Mouse (Mus musculus) MEL (cell line): Measurements from ENCODE around the gene Slc18a2. TPM values are rescaled to one million over a fixed set of nuclear protein-coding genes. Genes with fewer than 3 reads are reported as not detected.
A peak's percentile ranks its signal among the peaks of the same experiment; 100 is the strongest.

ENCODE experiments used
- DNase-seq: peaks from one replicate; pipeline ENCODE4 v3.0.0; 2011; ENCODE audit warnings: low read depth, low spot score
- H3K27ac ChIP-seq: 2 replicates; pipeline ENCODE4 v1.5.1; 2012; ENCODE audit warnings: low read depth, mild to moderate bottlenecking, control low read depth, low read length, moderate library complexity; ENCODE audit not compliant: control insufficient read depth
- H3K27me3 ChIP-seq, 2 experiments: fragments of 150-350 bp in 1 of 2; sonication (generic) in 1 of 2; 2 replicates each; pipeline ENCODE4 v1.6.1; 2012; ENCODE audit warnings: low read length in 2 of 2, mild to moderate bottlenecking in 2 of 2, improper control_type of control experiment in 1 of 2, moderate library complexity in 1 of 2; ENCODE audit not compliant: insufficient read depth in 2 of 2, control insufficient read depth in 1 of 2
- H3K36me3 ChIP-seq, 2 experiments: 2 replicates each; pipeline ENCODE4 v1.6.1; 2012 to 2014; ENCODE audit warnings: low read length in 2 of 2, improper control_type of control experiment in 1 of 2, inconsistent platforms in 1 of 2, mild to moderate bottlenecking in 1 of 2; ENCODE audit not compliant: insufficient read depth in 2 of 2, control insufficient read depth in 1 of 2
- H3K4me1 ChIP-seq, 2 experiments: fragments of 150-350 bp in 1 of 2; sonication (generic) in 1 of 2; 2 replicates each; pipeline ENCODE4 v1.6.1; 2012; ENCODE audit warnings: low read length in 2 of 2, improper control_type of control experiment in 1 of 2, mild to moderate bottlenecking in 1 of 2; ENCODE audit not compliant: insufficient read depth in 2 of 2, control insufficient read depth in 1 of 2
- H3K4me3 ChIP-seq, 2 experiments: fragments of 150-350 bp in 1 of 2; sonication (generic) in 1 of 2; 2 replicates each; pipeline ENCODE4 v1.5.1; 2012; ENCODE audit warnings: low read depth in 2 of 2, low read length in 2 of 2, mild to moderate bottlenecking in 2 of 2, moderate library complexity in 2 of 2, control low read depth in 1 of 2, improper control_type of control experiment in 1 of 2; ENCODE audit not compliant: control insufficient read depth in 1 of 2, insufficient read depth in 1 of 2
- H3K79me2 ChIP-seq: 2 replicates; pipeline ENCODE4 v1.6.1; 2012; ENCODE audit warnings: mild to moderate bottlenecking, low read length, moderate library complexity; ENCODE audit not compliant: control insufficient read depth, poor library complexity, insufficient read depth
- H3K9ac ChIP-seq: 2 replicates; pipeline ENCODE4 v1.6.1; 2012; ENCODE audit warnings: low read depth, mild to moderate bottlenecking, control low read depth, low read length, moderate library complexity; ENCODE audit not compliant: control insufficient read depth, poor library complexity, severe bottlenecking
- H3K9me3 ChIP-seq: fragments of 150-350 bp; sonication (generic); replicated peaks from 2 replicates; pipeline ENCODE4 v1.6.1; 2012; ENCODE audit warnings: mild to moderate bottlenecking, low read length, improper control_type of control experiment, moderate library complexity; ENCODE audit not compliant: insufficient read depth
- BHLHE40 ChIP-seq: IDR thresholded peaks from 2 replicates; pipeline ENCODE4 v1.6.1; 2012; ENCODE audit warnings: low read depth, mild to moderate bottlenecking, inconsistent platforms, low read length, improper control_type of control experiment, borderline replicate concordance
- CTCF ChIP-seq, 3 experiments: IDR thresholded peaks in 2 of 3; conservative IDR thresholded peaks in 1 of 3; 2 replicates each; pipeline ENCODE4 v1.5.1; 2011 to 2012; ENCODE audit warnings: low read length in 3 of 3, low read depth in 2 of 3, mild to moderate bottlenecking in 2 of 3, improper control_type of control experiment in 1 of 3, inconsistent platforms in 1 of 3, mixed read lengths in 1 of 3, moderate library complexity in 1 of 3; ENCODE audit not compliant: control insufficient read depth in 1 of 3, insufficient read depth in 1 of 3, poor library complexity in 1 of 3, severe bottlenecking in 1 of 3
- EP300 ChIP-seq, 2 experiments: IDR thresholded peaks; 2 replicates each; pipeline ENCODE4 v1.6.1; 2011; ENCODE audit warnings: improper control_type of control experiment in 2 of 2, low read length in 2 of 2, low read depth in 1 of 2, mild to moderate bottlenecking in 1 of 2
- ETS1 ChIP-seq: IDR thresholded peaks from 2 replicates; pipeline ENCODE4 v1.6.1; 2012; ENCODE audit warnings: low read depth, mild to moderate bottlenecking, inconsistent platforms, low read length, improper control_type of control experiment, moderate library complexity
- GATA1 ChIP-seq: IDR thresholded peaks from 2 replicates; pipeline ENCODE4 v1.6.1; 2011; ENCODE audit warnings: low read depth, low read length, improper control_type of control experiment
- MAFK ChIP-seq: IDR thresholded peaks from 2 replicates; pipeline ENCODE4 v1.6.1; 2011; ENCODE audit warnings: low read depth, mild to moderate bottlenecking, low read length, improper control_type of control experiment, borderline replicate concordance
- MAX ChIP-seq: IDR thresholded peaks from 2 replicates; pipeline ENCODE4 v1.6.1; 2011; ENCODE audit warnings: low read length, improper control_type of control experiment
- MAZ ChIP-seq: IDR thresholded peaks from 2 replicates; pipeline ENCODE4 v1.6.1; 2012; ENCODE audit warnings: low read depth, mild to moderate bottlenecking, inconsistent platforms, low read length, improper control_type of control experiment
- MEF2A ChIP-seq: IDR thresholded peaks from 2 replicates; pipeline ENCODE4 v1.6.1; 2014; ENCODE audit warnings: low read depth, mild to moderate bottlenecking, inconsistent platforms, low read length, improper control_type of control experiment; ENCODE audit not compliant: poor library complexity, insufficient replicate concordance, severe bottlenecking; ENCODE audit errors: extremely low read depth
- MYC ChIP-seq: IDR thresholded peaks from 2 replicates; pipeline ENCODE4 v1.6.1; 2011; ENCODE audit warnings: low read depth, mild to moderate bottlenecking, low read length, improper control_type of control experiment, moderate library complexity
- NELFE ChIP-seq: IDR thresholded peaks from 2 replicates; pipeline ENCODE4 v1.6.1; 2011; ENCODE audit warnings: low read depth, low read length, improper control_type of control experiment
- POLR2AphosphoS5 ChIP-seq: IDR thresholded peaks from 2 replicates; pipeline ENCODE4 v1.6.1; 2012; ENCODE audit warnings: low read depth, borderline replicate concordance, mild to moderate bottlenecking, inconsistent platforms, low read length, moderate library complexity, mixed read lengths
- RAD21 ChIP-seq: IDR thresholded peaks from 2 replicates; pipeline ENCODE4 v1.6.1; 2011; ENCODE audit warnings: mild to moderate bottlenecking, low read depth, low read length, improper control_type of control experiment
- RCOR1 ChIP-seq: IDR thresholded peaks from 2 replicates; pipeline ENCODE4 v1.6.1; 2012; ENCODE audit warnings: low read depth, mild to moderate bottlenecking, inconsistent platforms, low read length, improper control_type of control experiment
- SMC3 ChIP-seq: IDR thresholded peaks from 2 replicates; pipeline ENCODE4 v1.6.1; 2011; ENCODE audit warnings: low read depth, low read length, improper control_type of control experiment
- TAL1 ChIP-seq: IDR thresholded peaks from 2 replicates; pipeline ENCODE4 v1.6.1; 2012; ENCODE audit warnings: mild to moderate bottlenecking, inconsistent platforms, low read length, moderate library complexity, mixed read lengths
- USF1 ChIP-seq: IDR thresholded peaks from 2 replicates; pipeline ENCODE4 v1.6.1; 2014; ENCODE audit warnings: low read depth, mild to moderate bottlenecking, inconsistent platforms, low read length, improper control_type of control experiment, moderate library complexity
- USF2 ChIP-seq, 2 experiments: IDR thresholded peaks; 2 replicates each; pipeline ENCODE4 v1.6.1; 2011 to 2012; ENCODE audit warnings: improper control_type of control experiment in 2 of 2, low read length in 2 of 2, borderline replicate concordance in 1 of 2, inconsistent platforms in 1 of 2, low read depth in 1 of 2, mild to moderate bottlenecking in 1 of 2; ENCODE audit not compliant: insufficient read depth in 1 of 2
- ZMIZ1 ChIP-seq: IDR thresholded peaks from 2 replicates; pipeline ENCODE4 v1.6.1; 2012; ENCODE audit warnings: low read depth, mild to moderate bottlenecking, inconsistent platforms, low read length, improper control_type of control experiment, moderate library complexity
- ZNF384 ChIP-seq: IDR thresholded peaks from 2 replicates; pipeline ENCODE4 v1.6.1; 2012; ENCODE audit warnings: low read depth, mild to moderate bottlenecking, inconsistent platforms, low read length, improper control_type of control experiment
- polyA plus RNA-seq, 2 experiments: library from polyadenylated mRNA; stranded (reverse) in 1 of 2; unstranded in 1 of 2; fragments of >175 nt in 1 of 2; fragments of >200 nt in 1 of 2; gene quantifications; 2 replicates each; pipeline versions ENCODE4 v1.2.1 to v1.2.4; 2012; ENCODE audit warnings: low replicate concordance in 2 of 2, low read depth in 1 of 2; ENCODE audit not compliant: insufficient read length in 2 of 2, insufficient read depth in 1 of 2, missing spikeins in 1 of 2
- total RNA-seq: library from RNA; depleted of rRNA; stranded (reverse); fragments of 300-350 nt; gene quantifications from 2 replicates; pipeline ENCODE4 v1.2.3, GENCODE M21; 2012

The Slc18a2 gene
- total and polyA plus RNA-seq, 3 experiments, result 1.5 to 4.2 TPM; not detected in 1

DNA sequence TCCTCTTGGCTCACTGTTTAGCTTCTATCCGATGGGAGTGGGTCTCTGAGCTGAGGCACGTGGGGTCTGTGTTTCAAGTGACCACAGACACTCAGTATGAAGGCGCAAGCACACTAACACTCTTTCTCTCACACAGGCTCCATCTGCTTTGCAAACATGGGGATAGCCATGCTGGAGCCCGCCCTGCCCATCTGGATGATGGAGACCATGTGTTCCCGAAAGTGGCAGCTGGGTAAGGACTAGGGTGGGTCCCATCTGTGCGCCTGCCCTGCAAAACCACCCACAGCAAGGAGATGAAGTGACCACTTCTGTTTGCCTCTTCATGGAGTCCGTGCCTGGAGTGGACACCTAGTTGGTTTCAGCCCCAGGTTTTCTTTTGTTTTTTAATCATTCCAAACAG is 15.7 kb downstream of the Slc18a2 start:
- H3K27me3 ChIP-seq, result no peaks in the 10 kb centered on the region
- no peak for DNase-seq
- no peak overlapping the region for H3K27ac ChIP-seq
- no peak overlapping the region for H3K9ac ChIP-seq
- H3K9me3 ChIP-seq, result no peaks in the 10 kb centered on the region
- no peak overlapping the region for H3K4me3 ChIP-seq
- no peaks in the 10 kb centered on the region; a peak in 1 of 4 replicates for H3K36me3 ChIP-seq
- TF ChIP-seq TAL1 (no peak), MAZ (no peak), SMC3 (no peak), RCOR1 (no peak), NELFE (no peak), RAD21 (no peak), USF2 (IDR thresholded peaks at IDR 0.05; ENCODE audit: borderline replicate concordance in 1 of 2, insufficient read depth in 1 of 2, low read depth in 1 of 2, low read length in 2 of 2) (no peak), MEF2A (no peak), EP300 (IDR thresholded peaks at IDR 0.05; ENCODE audit: low read depth in 1 of 2, low read length in 2 of 2) (no peak), BHLHE40 (no peak), ZMIZ1 (no peak), POLR2AphosphoS5 (no peak), MAX (no peak), USF1 (no peak), GATA1 (no peak), MAFK (no peak)
- TF ChIP-seq, all 39 proteins: peak for 0
- no peaks in the 10 kb centered on the region for H3K4me1 ChIP-seq
- H3K79me2 ChIP-seq, result no peaks in the 10 kb centered on the region

DNA sequence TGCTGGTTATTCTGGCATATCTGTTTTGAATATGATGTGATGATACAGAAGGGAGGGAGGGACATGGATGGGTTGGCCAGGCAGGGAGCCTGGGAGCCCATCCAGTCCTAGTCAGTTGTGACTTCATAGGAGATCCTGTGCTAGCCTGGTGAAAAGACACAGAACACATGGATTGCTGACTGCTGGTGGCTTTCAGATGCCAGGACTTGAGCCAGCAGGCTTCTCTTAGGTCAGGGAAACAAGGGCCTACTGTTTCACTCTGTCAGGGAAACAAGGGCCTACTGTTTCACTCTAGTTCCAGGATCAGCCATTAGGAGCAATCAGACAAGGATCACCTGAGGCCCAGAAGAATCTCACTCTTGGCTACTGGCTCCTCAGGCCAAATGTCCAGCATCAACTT is 20.1 kb downstream of the Slc18a2 start:
- Histone ChIP-seq H3K4me1 (no peaks in the 10 kb centered on the region), H3K79me2 (no peaks in the 10 kb centered on the region), H3K9ac (no peak overlapping the region), H3K4me3 (no peak overlapping the region), H3K27ac (no peak overlapping the region), H3K9me3 (no peaks in the 10 kb centered on the region), H3K27me3 (no peaks in the 10 kb centered on the region), H3K36me3 (no peaks in the 10 kb centered on the region; a peak in 1 of 4 replicates)
- no peak for TF ChIP-seq ETS1
- 0 out of 6 replicates have a peak, but pooled peaks of 1 of the 3 experiments have one; percentile 3 for TF ChIP-seq CTCF (IDR thresholded peaks at IDR 0.05 in 2 of 3, conservative IDR thresholded peaks at IDR 0.05 in 1 of 3; ENCODE audit: control insufficient read depth in 1 of 3, insufficient read depth in 1 of 3, low read depth in 2 of 3, low read length in 3 of 3, poor library complexity in 1 of 3, severe bottlenecking in 1 of 3)
- TF ChIP-seq MAX, result no peak
- no peak for TF ChIP-seq MAZ
- TF ChIP-seq MYC, result no peak
- TF ChIP-seq ZMIZ1, result no peak
- TF ChIP-seq ZNF384, result no peak
- DNase-seq, result no peak
